Mouse (Mus musculus): Measurements from ENCODE around the gene Rab21.

Rab21 gene

GRCm38 (mm10) chr10:115329010-115329530, 13.7 kb upstream of the Rab21 start:
- CTCF ChIA-PET: no interaction called here

GRCm38 (mm10) chr10:115328514-115328913, 13.1 kb upstream of the Rab21 start:
- CTCF ChIA-PET: no interaction called here

- CTCF ChIA-PET: interaction anchor here (0.6 kb wide), 1 partner anchor 38 kb away, joined by 4 read pairs; no protein-coding TSS in a partner anchor
Measured at GRCm38 (mm10) chr10:115323295-115323694, 7.9 kb upstream of the Rab21 start.

GRCm38 (mm10) chr10:115321317-115322035, 6.1 kb upstream of the Rab21 start:
- CTCF ChIA-PET: interaction anchor here (1.0 kb wide), 1 partner anchor 9 kb away, joined by 3 read pairs; no protein-coding TSS in a partner anchor

- CTCF ChIA-PET: interaction anchor here (0.6 kb wide), 1 partner anchor 1923 kb away, joined by 9 read pairs; no protein-coding TSS in a partner anchor
Measured at GRCm38 (mm10) chr10:115318388-115318787, 3.0 kb upstream of the Rab21 start.

- CTCF ChIA-PET: interaction anchor here (0.7 kb wide), 1 partner anchor 17 kb away, joined by 3 read pairs; no protein-coding TSS in a partner anchor
Measured at GRCm38 (mm10) chr10:115316313-115316712, 919 bp upstream of the Rab21 start.

GRCm38 (mm10) chr10:115314582-115315452, 577 bp downstream of the Rab21 start:
- CTCF ChIA-PET: no interaction called here

GRCm38 (mm10) chr10:115314287-115314581, 1.2 kb downstream of the Rab21 start:
- CTCF ChIA-PET: no interaction called here

GRCm38 (mm10) chr10:115313641-115314286, 1.6 kb downstream of the Rab21 start:
- CTCF ChIA-PET: no interaction called here

GRCm38 (mm10) chr10:115312732-115313131, 2.7 kb downstream of the Rab21 start:
- CTCF ChIA-PET: interaction anchor here (0.6 to 1.0 kb wide), 2 partner anchors 13 to 131 kb away, joined by 3 read pairs; no protein-coding TSS in a partner anchor

- CTCF ChIA-PET: interaction anchor here (1.0 kb wide), 1 partner anchor 12 kb away, joined by 3 read pairs; no protein-coding TSS in a partner anchor
Measured at GRCm38 (mm10) chr10:115312194-115312593, 3.2 kb downstream of the Rab21 start.

GRCm38 (mm10) chr10:115311263-115311965, 4.0 kb downstream of the Rab21 start:
- CTCF ChIA-PET: interaction anchor here (1.0 kb wide), 1 partner anchor 11 kb away, joined by 3 read pairs; no protein-coding TSS in a partner anchor

- CTCF ChIA-PET: no interaction called here
Measured at GRCm38 (mm10) chr10:115309191-115309590, 6.2 kb downstream of the Rab21 start.

GRCm38 (mm10) chr10:115307331-115307875, 8.0 kb downstream of the Rab21 start:
- CTCF ChIA-PET: no interaction called here

GRCm38 (mm10) chr10:115298683-115299082, 16.7 kb downstream of the Rab21 start:
- CTCF ChIA-PET: interaction anchor here (0.6 kb wide), 1 partner anchor 24 kb away, joined by 3 read pairs; no protein-coding TSS in a partner anchor

- CTCF ChIA-PET: no interaction called here
Measured at GRCm38 (mm10) chr10:115297582-115297981, 17.8 kb downstream of the Rab21 start.

- CTCF ChIA-PET: no interaction called here
Measured at GRCm38 (mm10) chr10:115296401-115296935, 18.9 kb downstream of the Rab21 start.

- CTCF ChIA-PET: no interaction called here
Measured at GRCm38 (mm10) chr10:115295162-115295561, 20.2 kb downstream of the Rab21 start.

GRCm38 (mm10) chr10:115294715-115295114, 20.7 kb downstream of the Rab21 start:
- CTCF ChIA-PET: no interaction called here

- CTCF ChIA-PET: no interaction called here
Measured at GRCm38 (mm10) chr10:115293946-115294345, 21.4 kb downstream of the Rab21 start.

- CTCF ChIA-PET: no interaction called here
Measured at GRCm38 (mm10) chr10:115290671-115291070, 24.7 kb downstream of the Rab21 start.
